Mouse (Mus musculus): ENCODE measurements around the gene Igfals.

DNA sequence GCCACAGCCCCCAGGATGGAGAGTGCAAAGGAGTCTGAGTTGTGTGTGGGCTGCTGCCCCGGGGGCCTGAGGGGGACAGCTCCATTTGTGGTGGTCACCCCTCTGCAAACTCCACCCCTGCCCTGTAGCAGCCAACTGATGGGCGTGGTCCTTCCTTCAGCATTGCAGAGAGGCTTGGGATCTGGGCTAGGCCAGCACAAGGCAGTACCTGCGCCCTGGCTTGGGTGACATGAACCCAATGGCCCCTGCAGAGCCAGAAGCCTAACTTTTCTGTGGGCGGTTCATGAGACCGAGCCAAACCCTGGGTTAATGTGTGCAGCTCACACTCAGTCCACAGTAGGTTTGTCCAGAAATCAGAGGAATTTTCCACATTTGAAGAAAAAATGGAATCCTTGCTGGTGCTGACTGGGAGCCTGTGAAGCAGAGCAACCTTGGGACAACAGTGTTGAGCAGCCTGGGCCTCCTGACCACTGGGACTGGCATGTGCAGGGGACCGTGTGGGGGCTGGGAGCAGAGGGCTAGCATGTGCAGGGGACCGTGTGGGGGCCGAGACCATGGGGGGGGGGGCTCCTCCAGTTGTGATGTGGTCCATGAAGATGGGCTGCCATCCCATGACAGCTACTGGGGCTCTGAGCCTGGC, 7.8 kb upstream of the Igfals start:
- TF ChIP-seq CTCF (IDR thresholded peaks at IDR 0.05; ENCODE audit: insufficient read depth, low read length) (no peak), POLR2A (IDR thresholded peaks at IDR 0.05; ENCODE audit: borderline replicate concordance, extremely low read depth, low read depth, low read length) (no peak)

Measured in lung, adult 2 months (tissue).